In genomic region chr19:56422476-56423338, GRCm38 (mm10) we compare ENCODE assay signal across 8 mouse cellular contexts. TPM values are rescaled to one million over a fixed set of nuclear protein-coding genes. Genes with fewer than 3 reads are reported as not detected.
DNase-seq lines count a peak whose midpoint lies in the region; ATAC-seq and TF ChIP-seq lines count a peak whose summit lies in the region.

No protein-coding gene starts in this region.

- no peaks in the 10 kb centered on the region for H3K9me3 ChIP-seq in MEL (replicated peaks; ENCODE audit: insufficient read depth, low read length)
- no peaks in the 10 kb centered on the region for H3K9me3 ChIP-seq in forebrain, embryonic 14.5 days (replicated peaks; ENCODE audit: control insufficient read depth, low read length)
- H3K9me3 ChIP-seq in hindbrain, embryonic 10.5 days: no peaks in the 10 kb centered on the region
- H3K9me3 ChIP-seq in lung, embryonic 16.5 days (ENCODE audit: control insufficient read depth, low read length): no peaks in the 10 kb centered on the region

- H3K36me3 ChIP-seq in MEL (ENCODE audit: control insufficient read depth in 1 of 2, insufficient read depth in 2 of 2, low read length in 2 of 2): peaks cover 0 to 8% of the 10 kb centered on the region in 2 experiments; a peak in 1 of 4 replicates
- H3K36me3 ChIP-seq in forebrain, embryonic 14.5 days (ENCODE audit: control insufficient read depth, insufficient read depth, low read length): no peaks in the 10 kb centered on the region
- no peaks in the 10 kb centered on the region for H3K36me3 ChIP-seq in hindbrain, embryonic 10.5 days
- no peaks in the 10 kb centered on the region for H3K36me3 ChIP-seq in lung, embryonic 16.5 days (ENCODE audit: control insufficient read depth, insufficient read depth, low read length)

- H3K4me3 ChIP-seq in MEL (ENCODE audit: control insufficient read depth in 1 of 2, insufficient read depth in 1 of 2, low read depth in 2 of 2, low read length in 2 of 2): no peak overlapping the region
- no peak overlapping the region for H3K4me3 ChIP-seq in forebrain, embryonic 14.5 days (ENCODE audit: low read depth, low read length)
- H3K4me3 ChIP-seq in hindbrain, embryonic 10.5 days: no peak overlapping the region
- H3K4me3 ChIP-seq in lung, embryonic 16.5 days (ENCODE audit: low read length): no peak overlapping the region

- no peaks in the 10 kb centered on the region for H3K79me2 ChIP-seq in MEL (ENCODE audit: control insufficient read depth, insufficient read depth, low read length, poor library complexity)

- no peak for TF ChIP-seq POLR2A in MEL (IDR thresholded peaks at IDR 0.05; ENCODE audit: control insufficient read depth in 1 of 2, insufficient read depth in 1 of 2, low read depth in 1 of 2, low read length in 2 of 2, poor library complexity in 1 of 2)

- DNase-seq in MEL (ENCODE audit: low read depth, low spot score): peak; percentile 86
- DNase-seq in cerebellum, adult 11 months: peak; percentile 74
- peak; percentile 82 for DNase-seq in forebrain, embryonic 14.5 days (ENCODE audit: low spot score)
- peak; percentile 86 for DNase-seq in hindbrain, embryonic 10.5 days (ENCODE audit: low spot score)
- peak; percentile 97 for DNase-seq in layer of hippocampus, adult 9-10 months (ENCODE audit: low spot score)
- DNase-seq in ovary, postnatal 36 days (ENCODE audit: low spot score): peak; percentile 83
- peak; percentile 14 to 68 for DNase-seq in thymus, postnatal 10 days (ENCODE audit: low spot score in 2 of 2)

- no peaks in the 10 kb centered on the region for H3K27me3 ChIP-seq in MEL (ENCODE audit: control insufficient read depth in 1 of 2, insufficient read depth in 2 of 2, low read length in 2 of 2)
- H3K27me3 ChIP-seq in forebrain, embryonic 14.5 days (replicated peaks; ENCODE audit: control insufficient read depth, insufficient read depth, low read length): no peaks in the 10 kb centered on the region
- no peaks in the 10 kb centered on the region; the same call in 1 of the 2 replicates for H3K27me3 ChIP-seq in hindbrain, embryonic 10.5 days (ENCODE audit: insufficient read depth, poor library complexity, severe bottlenecking)
- no peaks in the 10 kb centered on the region for H3K27me3 ChIP-seq in lung, embryonic 16.5 days (ENCODE audit: control insufficient read depth, insufficient read depth, low read depth, low read length)

- peak; percentile 94 for TF ChIP-seq RAD21 in MEL (IDR thresholded peaks at IDR 0.05; ENCODE audit: low read depth, low read length)

- 40% methylated on average over 14 of the region's 14 CpGs for WGBS in forebrain, embryonic 14.5 days
- WGBS in hindbrain, embryonic 10.5 days: 37% methylated on average over 14 of the region's 14 CpGs
- 35% methylated on average over 14 of the region's 14 CpGs for WGBS in lung, embryonic 16.5 days

- TF ChIP-seq EP300 in MEL (IDR thresholded peaks at IDR 0.05; ENCODE audit: low read depth in 1 of 2, low read length in 2 of 2): no peak

- H3K4me2 ChIP-seq in forebrain, embryonic 14.5 days (ENCODE audit: low read length): no peak overlapping the region
- no peak overlapping the region for H3K4me2 ChIP-seq in lung, embryonic 16.5 days (ENCODE audit: low read depth, low read length)

- ATAC-seq in forebrain, embryonic 14.5 days: peak; percentile 58; the same call in 1 of the 2 replicates
- ATAC-seq in lung, embryonic 16.5 days (ENCODE audit: low read depth): peak; percentile 62

- H3K4me1 ChIP-seq in MEL (ENCODE audit: control insufficient read depth in 1 of 2, insufficient read depth in 2 of 2, low read length in 2 of 2): no peaks in the 10 kb centered on the region
- peaks cover 3% of the 10 kb centered on the region for H3K4me1 ChIP-seq in forebrain, embryonic 14.5 days (ENCODE audit: control insufficient read depth, insufficient read depth, low read length)
- peaks cover 25% of the 10 kb centered on the region for H3K4me1 ChIP-seq in hindbrain, embryonic 10.5 days (replicated peaks)
- H3K4me1 ChIP-seq in lung, embryonic 16.5 days (replicated peaks; ENCODE audit: control insufficient read depth, insufficient read depth, low read length): peaks cover 10% of the 10 kb centered on the region; the same call in 1 of the 2 replicates

- no peak overlapping the region for H3K9ac ChIP-seq in MEL (ENCODE audit: control insufficient read depth, low read depth, low read length, poor library complexity, severe bottlenecking)
- no peak overlapping the region for H3K9ac ChIP-seq in forebrain, embryonic 14.5 days (ENCODE audit: low read length)
- H3K9ac ChIP-seq in lung, embryonic 16.5 days (ENCODE audit: low read length): no peak overlapping the region

- peak; percentile 92 to 97 (median 93) for TF ChIP-seq CTCF in MEL (IDR thresholded peaks at IDR 0.05 in 2 of 3, conservative IDR thresholded peaks at IDR 0.05 in 1 of 3; ENCODE audit: control insufficient read depth in 1 of 3, insufficient read depth in 1 of 3, low read depth in 2 of 3, low read length in 3 of 3, poor library complexity in 1 of 3, severe bottlenecking in 1 of 3)

- no peak overlapping the region for H3K27ac ChIP-seq in MEL (ENCODE audit: control insufficient read depth, low read depth, low read length)
- H3K27ac ChIP-seq in forebrain, embryonic 14.5 days (ENCODE audit: low read depth, low read length): no peak overlapping the region
- no peak overlapping the region for H3K27ac ChIP-seq in hindbrain, embryonic 10.5 days
- no peak overlapping the region for H3K27ac ChIP-seq in lung, embryonic 16.5 days (ENCODE audit: low read length)

TF ChIP-seq in MEL, 35 proteins besides CTCF, POLR2A, EP300 and RAD21:
- TF ChIP-seq TCF12 (IDR thresholded peaks at IDR 0.05; ENCODE audit: low read depth, low read length) (no peak), SMC3 (IDR thresholded peaks at IDR 0.05; ENCODE audit: low read depth, low read length) (peak; percentile 97), JUND (IDR thresholded peaks at IDR 0.05; ENCODE audit: low read depth, low read length) (peak; percentile 8; the same call in 1 of the 2 replicates), ZMIZ1 (IDR thresholded peaks at IDR 0.05; ENCODE audit: low read depth, low read length) (no peak), MAZ (IDR thresholded peaks at IDR 0.05; ENCODE audit: low read depth, low read length) (no peak), ZKSCAN1 (IDR thresholded peaks at IDR 0.05; ENCODE audit: low read depth, low read length) (no peak), RCOR1 (IDR thresholded peaks at IDR 0.05; ENCODE audit: low read depth, low read length) (no peak), MYC (IDR thresholded peaks at IDR 0.05; ENCODE audit: low read depth, low read length) (no peak), ETS1 (IDR thresholded peaks at IDR 0.05; ENCODE audit: low read depth, low read length) (no peak), HCFC1 (IDR thresholded peaks at IDR 0.05; ENCODE audit: low read depth, low read length) (no peak), KAT2A (conservative IDR thresholded peaks at IDR 0.05; ENCODE audit: low read depth, low read length) (no peak), POLR2AphosphoS5 (IDR thresholded peaks at IDR 0.05; ENCODE audit: borderline replicate concordance, low read depth, low read length) (no peak), POLR2AphosphoS2 (IDR thresholded peaks at IDR 0.05; ENCODE audit: low read length) (no peak), ZNF384 (IDR thresholded peaks at IDR 0.05; ENCODE audit: low read depth, low read length) (no peak), E2F4 (IDR thresholded peaks at IDR 0.05; ENCODE audit: borderline replicate concordance, low read depth, low read length) (no peak), NELFE (IDR thresholded peaks at IDR 0.05; ENCODE audit: low read depth, low read length) (no peak), TBP (IDR thresholded peaks at IDR 0.05; ENCODE audit: low read depth, low read length) (no peak), UBTF (IDR thresholded peaks at IDR 0.05; ENCODE audit: borderline replicate concordance, insufficient read depth, low read depth, low read length) (no peak), CHD1 (IDR thresholded peaks at IDR 0.05; ENCODE audit: low read depth, low read length) (no peak), GABPA (IDR thresholded peaks at IDR 0.05; ENCODE audit: low read depth, low read length) (no peak), MAX (IDR thresholded peaks at IDR 0.05; ENCODE audit: low read length) (no peak), BHLHE40 (IDR thresholded peaks at IDR 0.05; ENCODE audit: borderline replicate concordance, low read depth, low read length) (no peak), NRF1 (IDR thresholded peaks at IDR 0.05; ENCODE audit: insufficient read depth, low read depth, low read length, poor library complexity, severe bottlenecking) (no peak), TAL1 (IDR thresholded peaks at IDR 0.05; ENCODE audit: low read length) (no peak), ZC3H11A (IDR thresholded peaks at IDR 0.05; ENCODE audit: low read depth, low read length) (peak; percentile 98)

RNA-seq across cellular contexts. Expression of gene Casp7, which starts 25.8 kb away (rescaled TPM):
- 53.9 and 70.4 TPM in 2 replicates for total RNA-seq in MEL (2012; rRNA removed)
- 10 to 100 TPM in 1 of 2 experiments, not detected in 1; 69.4 TPM for polyA plus RNA-seq in MEL (2012; ENCODE audit: insufficient read depth in 1 of 2, insufficient read length in 2 of 2, low read depth in 1 of 2, low replicate concordance in 2 of 2, missing spikeins in 1 of 2)
- polyA plus RNA-seq in forebrain, embryonic 14.5 days (2014; fragmentation: Nextera tagmentation; extraction: Ambion mirVana): 13.1 and 17.4 TPM in 2 replicates
- 15.4 and 15.7 TPM in 2 replicates for polyA plus RNA-seq in hindbrain, embryonic 10.5 days (2016; fragmentation: Nextera tagmentation; extraction: Ambion mirVana)
- polyA plus RNA-seq in lung, embryonic 16.5 days (2015; fragmentation: Nextera tagmentation; extraction: Ambion mirVana): 34.3 and 35.0 TPM in 2 replicates

RNA-seq across cellular contexts. Expression of gene Nrap, which starts 32.9 kb away (rescaled TPM):
- total RNA-seq in MEL (2012; rRNA removed): 0.07 and 0.08 TPM in 2 replicates
- polyA plus RNA-seq in MEL (2012; ENCODE audit: insufficient read depth in 1 of 2, insufficient read length in 2 of 2, low read depth in 1 of 2, low replicate concordance in 2 of 2, missing spikeins in 1 of 2): under 1 TPM in 1 of 2 experiments, not detected in 1; 0.11 TPM
- 0.14 and 0.55 TPM in 2 replicates for polyA plus RNA-seq in forebrain, embryonic 14.5 days (2014; fragmentation: Nextera tagmentation; extraction: Ambion mirVana)
- 0.05 and 0.08 TPM in 2 replicates for polyA plus RNA-seq in hindbrain, embryonic 10.5 days (2016; fragmentation: Nextera tagmentation; extraction: Ambion mirVana)
- 1.1 TPM in 2 replicates for polyA plus RNA-seq in lung, embryonic 16.5 days (2015; fragmentation: Nextera tagmentation; extraction: Ambion mirVana)

RNA-seq across cellular contexts. Expression of gene Plekhs1, which starts 38.7 kb away (rescaled TPM):
- total RNA-seq in MEL (2012; rRNA removed): 0.42 and 0.85 TPM in 2 replicates
- under 1 TPM in 1 of 2 experiments, not detected in 1; 0.84 TPM for polyA plus RNA-seq in MEL (2012; ENCODE audit: insufficient read depth in 1 of 2, insufficient read length in 2 of 2, low read depth in 1 of 2, low replicate concordance in 2 of 2, missing spikeins in 1 of 2)
- 0.28 TPM in 1 of 2 replicates, not detected in the other for polyA plus RNA-seq in forebrain, embryonic 14.5 days (2014; fragmentation: Nextera tagmentation; extraction: Ambion mirVana)
- 0.07 TPM in 1 of 2 replicates, not detected in the other for polyA plus RNA-seq in hindbrain, embryonic 10.5 days (2016; fragmentation: Nextera tagmentation; extraction: Ambion mirVana)
- 0.39 and 0.41 TPM in 2 replicates for polyA plus RNA-seq in lung, embryonic 16.5 days (2015; fragmentation: Nextera tagmentation; extraction: Ambion mirVana)

Comparison
In these comparisons a context has a peak if more than half of its experiments do, and no peak if none do; other contexts are left out.
1. DNase-seq: peak in every context shown above with its lines; median percentile 97 in layer of hippocampus, adult 9-10 months; 86 in MEL; 86 in hindbrain, embryonic 10.5 days; 83 in ovary, postnatal 36 days; 82 in forebrain, embryonic 14.5 days; 74 in cerebellum, adult 11 months; 41 in thymus, postnatal 10 days.